Mouse (Mus musculus) ES-E14 (cell line): ENCODE measurements around the gene Exosc5.

ENCODE experiments used
- CHD2 ChIP-seq: IDR thresholded peaks from 2 replicates; pipeline ENCODE4 v1.6.1; 2014; ENCODE audit warnings: mild to moderate bottlenecking, low read depth, low read length, inconsistent platforms
- HCFC1 ChIP-seq: IDR thresholded peaks from 2 replicates; pipeline ENCODE4 v1.6.1; 2012; ENCODE audit warnings: low read length, inconsistent platforms, borderline replicate concordance; ENCODE audit not compliant: insufficient read depth
- ZNF384 ChIP-seq: IDR thresholded peaks from 2 replicates; pipeline ENCODE4 v1.6.1; 2012; ENCODE audit warnings: low read depth, low read length, inconsistent platforms

DNA sequence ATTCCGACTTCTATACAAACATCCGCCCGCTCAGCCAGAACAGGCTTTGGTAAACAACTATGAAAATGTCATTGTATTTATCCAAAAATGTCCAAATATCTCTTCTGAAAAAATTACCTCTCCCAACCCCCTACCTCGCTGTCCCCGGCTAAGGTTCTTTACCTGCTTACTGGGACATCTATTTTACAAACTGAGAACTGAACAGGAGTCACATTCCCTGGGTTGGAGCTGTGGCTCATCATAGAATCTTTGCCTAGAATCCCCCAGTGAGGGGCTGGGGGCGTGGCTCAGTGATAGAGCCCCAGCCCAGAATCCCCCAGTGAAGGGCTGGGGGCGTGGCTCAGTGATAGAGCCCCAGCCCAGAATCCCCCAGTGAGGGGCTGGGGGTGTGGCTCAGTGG is 47.5 kb upstream of the Exosc5 start:
- TF ChIP-seq CHD2 (no peak), ZNF384 (no peak), HCFC1 (no peak)
